Mouse (Mus musculus) bone marrow, adult 2 months (tissue): Measurements from ENCODE around the gene Pdgfra.

Experiments used
- CTCF ChIP-seq: fragments of 200-500 bp; IDR thresholded peaks from 2 replicates; pipeline ENCODE4 v1.5.1; 2011; ENCODE audit warnings: low read length, control low read depth; ENCODE audit not compliant: control insufficient read depth, insufficient read depth
- POLR2A ChIP-seq: fragments of 200-500 bp; IDR thresholded peaks from 2 replicates; pipeline ENCODE4 v1.6.1; 2011; ENCODE audit warnings: low read depth, mild to moderate bottlenecking, control low read depth, low read length, borderline replicate concordance; ENCODE audit not compliant: control insufficient read depth

- no peak for TF ChIP-seq POLR2A
- no peak for TF ChIP-seq CTCF
Observed at GRCm38 (mm10) chr5:75199698-75200365, 47.7 kb downstream of the Pdgfra start.
